Mouse (Mus musculus): ENCODE data around the gene 4930452B06Rik.

- TF ChIP-seq EP300 (IDR thresholded peaks at IDR 0.05; ENCODE audit: insufficient read depth, low read depth, low read length), result no peak
- no peak for TF ChIP-seq POLR2A (IDR thresholded peaks at IDR 0.05; ENCODE audit: insufficient read depth, low read depth, low read length)
Measured at GRCm38 (mm10) chr14:8632211-8632610, 33.8 kb downstream of the 4930452B06Rik start.

Measured in heart, adult 2 months (tissue).